Mouse (Mus musculus): Measurements from ENCODE around the gene Ccer1. TPM values are rescaled to one million over a fixed set of nuclear protein-coding genes. Genes with fewer than 3 reads are reported as not detected.
A peak's percentile ranks its signal among the peaks of the same experiment; 100 is the strongest.
"Not testable (repeated sequence)": the region's sequence is repeated elsewhere in the genome, so short reads cannot be mapped to it uniquely, and the experiment has no call there.

Ccer1 gene
- polyA plus RNA-seq, 1 experiment from 2014 or later = not detected

DNA sequence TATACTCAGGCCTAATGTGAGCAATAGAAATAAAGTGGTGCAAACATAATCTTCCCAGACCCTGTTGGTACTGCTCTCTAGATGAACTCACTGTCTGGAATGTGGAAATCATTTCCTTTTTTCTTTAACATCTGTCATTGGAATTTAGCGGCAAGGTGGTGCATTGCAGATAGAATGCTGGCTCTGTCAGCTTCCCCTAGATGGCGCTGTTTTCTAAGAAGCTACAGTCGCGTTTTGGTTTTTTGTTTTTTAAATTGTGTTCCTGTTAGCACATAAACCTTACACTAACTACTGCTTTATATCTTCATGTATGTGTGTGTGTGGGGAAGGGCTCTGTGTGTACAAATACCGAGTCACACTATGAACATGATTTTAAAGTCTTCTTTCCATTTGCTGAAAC, 19.8 kb downstream of the Ccer1 start:
- H3K27ac ChIP-seq (replicated peaks) = no peak overlapping the region
- no peak overlapping the region for H3K4me3 ChIP-seq
- no peaks in the 10 kb centered on the region for H3K36me3 ChIP-seq (replicated peaks)
- H3K27me3 ChIP-seq (replicated peaks; ENCODE audit: low read depth, poor library complexity, severe bottlenecking) = no peaks in the 10 kb centered on the region
- no peaks in the 10 kb centered on the region for H3K4me1 ChIP-seq
- DNase-seq (ENCODE audit: low spot score) = peak; percentile 60
- WGBS = 5% methylated on average over 5 of the region's 5 CpGs
- no peaks in the 10 kb centered on the region for H3K9me3 ChIP-seq

DNA sequence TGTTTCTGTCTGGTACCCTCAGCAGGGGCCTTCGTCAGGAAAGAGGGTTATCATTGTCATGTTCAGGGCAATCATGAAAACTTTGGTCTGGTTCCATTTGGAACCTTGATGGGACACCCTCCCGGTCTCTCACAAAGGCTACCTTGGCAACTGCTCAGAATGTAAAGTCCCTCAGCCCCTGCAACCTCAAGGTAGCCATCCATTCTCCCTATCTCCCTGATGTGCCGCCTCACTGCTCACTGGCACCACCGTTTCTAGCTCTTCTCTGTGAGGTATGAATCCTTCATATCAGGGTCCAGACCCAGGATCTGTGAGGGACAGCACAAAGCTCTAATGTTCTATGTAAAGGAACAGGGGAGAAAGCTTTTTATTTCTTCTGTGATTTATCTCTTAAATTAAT, 21.7 kb downstream of the Ccer1 start:
- WGBS = 84% methylated on average over 4 of the region's 4 CpGs
- Histone ChIP-seq H3K4me3 (no peak overlapping the region), H3K9me3 (no peaks in the 10 kb centered on the region), H3K27me3 (replicated peaks; ENCODE audit: low read depth, poor library complexity, severe bottlenecking) (no peaks in the 10 kb centered on the region), H3K36me3 (replicated peaks) (no peaks in the 10 kb centered on the region), H3K27ac (replicated peaks) (no peak overlapping the region), H3K4me1 (no peaks in the 10 kb centered on the region)
- no peak for DNase-seq (ENCODE audit: low spot score)

DNA sequence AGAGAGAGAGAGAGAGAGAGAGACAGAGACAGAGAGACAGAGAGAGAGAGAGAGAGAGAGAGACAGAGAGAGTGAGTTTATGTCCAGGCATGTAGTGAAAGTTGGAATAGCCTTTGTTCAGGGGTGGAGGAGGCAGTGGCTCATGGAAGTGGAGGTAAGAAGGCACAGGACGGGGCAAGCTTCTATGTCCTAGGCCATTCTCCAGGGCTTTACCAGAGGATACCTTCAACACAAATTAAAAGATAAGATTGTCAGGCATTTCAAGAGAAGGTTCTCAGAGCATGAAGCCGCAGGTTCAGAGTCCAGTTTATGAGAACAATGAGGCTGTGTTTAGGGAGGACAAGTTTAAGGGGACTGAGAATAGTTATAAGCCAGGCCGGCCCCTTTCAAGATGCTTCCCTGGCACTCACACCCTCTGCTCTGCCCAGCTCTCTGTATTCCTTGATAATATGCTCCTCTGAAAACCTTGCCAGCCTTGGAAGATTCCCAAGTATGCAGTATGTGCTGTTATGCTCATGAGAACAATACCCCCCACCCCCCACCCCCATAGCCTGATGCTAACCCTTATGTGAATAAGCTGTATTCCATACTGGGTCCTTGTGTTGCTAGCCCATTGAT, 22.5 kb downstream of the Ccer1 start:
- no peak for DNase-seq (ENCODE audit: low spot score)
- Histone ChIP-seq H3K4me1 (no peaks in the 10 kb centered on the region), H3K4me3 (no peak overlapping the region), H3K27me3 (replicated peaks; ENCODE audit: low read depth, poor library complexity, severe bottlenecking) (no peaks in the 10 kb centered on the region), H3K27ac (replicated peaks) (no peak overlapping the region), H3K36me3 (replicated peaks) (no peaks in the 10 kb centered on the region), H3K9me3 (no peaks in the 10 kb centered on the region)
- 84% methylated on average over 3 of the region's 3 CpGs for WGBS

GRCm38 (mm10) chr10:97717233-97717632, 24.4 kb downstream of the Ccer1 start:
- no peaks in the 10 kb centered on the region for H3K36me3 ChIP-seq (replicated peaks)
- H3K9me3 ChIP-seq = no peaks in the 10 kb centered on the region
- no peak overlapping the region for H3K27ac ChIP-seq (replicated peaks)
- no peaks in the 10 kb centered on the region for H3K27me3 ChIP-seq (replicated peaks; ENCODE audit: low read depth, poor library complexity, severe bottlenecking)
- WGBS = 84% methylated on average over 1 of the region's 1 CpGs
- no peaks in the 10 kb centered on the region for H3K4me1 ChIP-seq
- H3K4me3 ChIP-seq = no peak overlapping the region
- DNase-seq (ENCODE audit: low spot score) = no peak

DNA sequence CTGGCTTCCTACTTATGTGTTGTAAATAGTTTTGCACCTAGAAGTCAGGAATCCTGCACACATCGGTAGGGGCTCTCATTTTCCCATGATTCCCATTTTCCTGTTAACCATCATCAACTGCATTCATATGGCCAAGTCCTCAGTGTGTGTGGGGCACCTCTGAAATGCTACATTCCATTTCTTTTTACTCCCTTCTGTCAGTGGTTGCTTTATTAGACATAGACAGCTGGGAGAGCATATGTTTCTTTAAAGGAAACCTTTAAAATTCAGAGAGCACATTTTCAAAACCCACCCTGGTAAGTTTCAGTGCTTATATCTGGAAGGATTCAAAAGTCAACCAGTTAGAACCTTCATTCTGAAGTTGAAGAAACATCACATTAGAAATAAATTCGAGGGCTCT, 25.2 kb downstream of the Ccer1 start:
- Histone ChIP-seq H3K27ac (replicated peaks) (no peak overlapping the region), H3K27me3 (replicated peaks; ENCODE audit: low read depth, poor library complexity, severe bottlenecking) (no peaks in the 10 kb centered on the region), H3K4me3 (no peak overlapping the region), H3K9me3 (no peaks in the 10 kb centered on the region), H3K4me1 (no peaks in the 10 kb centered on the region), H3K36me3 (replicated peaks) (no peaks in the 10 kb centered on the region)
- WGBS = 78% methylated on average over 2 of the region's 2 CpGs
- no peak for DNase-seq (ENCODE audit: low spot score)

GRCm38 (mm10) chr10:97720625-97721024, 27.8 kb downstream of the Ccer1 start:
- H3K4me1 ChIP-seq = no peaks in the 10 kb centered on the region
- no peak overlapping the region for H3K27ac ChIP-seq (replicated peaks)
- 89% methylated on average over 1 of the region's 1 CpGs for WGBS
- no peaks in the 10 kb centered on the region for H3K9me3 ChIP-seq
- H3K4me3 ChIP-seq = no peak overlapping the region
- no peak for DNase-seq (ENCODE audit: low spot score)
- no peaks in the 10 kb centered on the region for H3K36me3 ChIP-seq (replicated peaks)
- H3K27me3 ChIP-seq (replicated peaks; ENCODE audit: low read depth, poor library complexity, severe bottlenecking) = no peaks in the 10 kb centered on the region

GRCm38 (mm10) chr10:97722709-97723108, 29.9 kb downstream of the Ccer1 start:
- no peaks in the 10 kb centered on the region for H3K36me3 ChIP-seq (replicated peaks)
- WGBS = 93% methylated on average over 9 of the region's 9 CpGs
- no peak for DNase-seq (ENCODE audit: low spot score)
- H3K9me3 ChIP-seq = no peaks in the 10 kb centered on the region
- H3K4me1 ChIP-seq = no peaks in the 10 kb centered on the region
- H3K27ac ChIP-seq (replicated peaks) = no peak overlapping the region
- H3K4me3 ChIP-seq = no peak overlapping the region
- H3K27me3 ChIP-seq (replicated peaks; ENCODE audit: low read depth, poor library complexity, severe bottlenecking) = no peaks in the 10 kb centered on the region

- no peak for DNase-seq (ENCODE audit: low spot score)
- no peaks in the 10 kb centered on the region for H3K27me3 ChIP-seq (replicated peaks; ENCODE audit: low read depth, poor library complexity, severe bottlenecking)
- H3K4me3 ChIP-seq = no peak overlapping the region
- H3K36me3 ChIP-seq (replicated peaks) = no peaks in the 10 kb centered on the region
- H3K4me1 ChIP-seq = no peaks in the 10 kb centered on the region
- WGBS = 70% methylated on average over 1 of the region's 1 CpGs
- H3K27ac ChIP-seq (replicated peaks) = no peak overlapping the region
- no peaks in the 10 kb centered on the region for H3K9me3 ChIP-seq
These were observed 33.1 kb downstream of the Ccer1 start for GRCm38 (mm10) chr10:97725929-97726328.

DNA sequence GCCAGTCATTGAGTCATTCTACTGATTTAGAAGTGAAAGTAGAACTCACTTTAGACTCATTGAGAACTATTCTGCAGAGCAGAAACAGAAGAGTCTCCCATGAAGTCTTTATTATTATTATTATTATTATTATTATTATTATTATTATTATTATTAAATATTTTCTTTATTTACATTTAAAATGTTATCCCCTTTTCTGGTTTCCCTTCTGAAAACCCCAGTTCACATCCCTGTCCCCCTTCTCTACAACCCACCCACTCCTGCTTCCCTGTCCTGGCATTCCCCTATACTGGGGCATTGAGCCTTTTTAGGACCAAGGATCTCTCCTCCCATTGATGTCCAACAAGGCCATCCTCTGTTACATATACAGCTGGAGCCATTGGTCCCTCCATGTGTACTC, 33.8 kb downstream of the Ccer1 start, which contains the start of gene C030005K15Rik:
TSS of gene C030005K15Rik (minus strand) at position 101 of the 400 bp plus-strand sequence.
- H3K9me3 ChIP-seq = not testable (repeated sequence)

More for the DNA sequence above, 33.8 kb downstream of the Ccer1 start, which contains the start of gene C030005K15Rik:
- H3K4me1 ChIP-seq; H3K36me3 ChIP-seq (replicated peaks); H3K27me3 ChIP-seq (replicated peaks; ENCODE audit: low read depth, poor library complexity, severe bottlenecking); H3K4me3 ChIP-seq; DNase-seq (ENCODE audit: low spot score); H3K27ac ChIP-seq (replicated peaks): not testable (repeated sequence)

Other genes starting within 250 kb of the Ccer1 start
- gene Dcn, start 213.4 kb upstream of the Ccer1 start, polyA plus RNA-seq (2016; fragmentation: Nextera tagmentation; extraction: Ambion mirVana) = 2.7 and 4.9 TPM in 2 replicates
- gene Lum, start 127.9 kb upstream of the Ccer1 start, polyA plus RNA-seq (2016; fragmentation: Nextera tagmentation; extraction: Ambion mirVana) = 18.8 and 33.3 TPM in 2 replicates
- 0.20 and 0.34 TPM in 2 replicates for gene Kera, start 86.2 kb upstream of the Ccer1 start, polyA plus RNA-seq (2016; fragmentation: Nextera tagmentation; extraction: Ambion mirVana)
- 0.19 and 0.30 TPM in 2 replicates for gene Epyc, start 49.0 kb upstream of the Ccer1 start, polyA plus RNA-seq (2016; fragmentation: Nextera tagmentation; extraction: Ambion mirVana)
- not detected in 2 replicates for gene C030005K15Rik, start 33.7 kb downstream of the Ccer1 start, polyA plus RNA-seq (2016; fragmentation: Nextera tagmentation; extraction: Ambion mirVana)